Mouse (Mus musculus) kidney, adult 18-20 months (tissue): ENCODE results near the gene Bcl6b.

Experiments
- DNase-seq: peaks from one replicate; pipeline ENCODE4 v3.0.0; 2021

The Bcl6b gene

GRCm38 (mm10) chr11:70229260-70230010 lies at the start of gene Bcl6b:
Gene Bcl6b (minus strand): TSS chr11:70229798.
- no peak for DNase-seq

GRCm38 (mm10) chr11:70278961-70279360 lies 49.4 kb upstream of the Bcl6b start:
- no peak for DNase-seq

- no peak for DNase-seq
Measured at GRCm38 (mm10) chr11:70271641-70272040, 42.0 kb upstream of the Bcl6b start.

GRCm38 (mm10) chr11:70266405-70266804 lies 36.8 kb upstream of the Bcl6b start:
- no peak for DNase-seq

- no peak for DNase-seq
Measured at GRCm38 (mm10) chr11:70265819-70266218, 36.2 kb upstream of the Bcl6b start.

GRCm38 (mm10) chr11:70265252-70265651 lies 35.7 kb upstream of the Bcl6b start:
- no peak for DNase-seq

- no peak for DNase-seq
Measured at GRCm38 (mm10) chr11:70259035-70259434, 29.4 kb upstream of the Bcl6b start.

GRCm38 (mm10) chr11:70254931-70255531 lies 25.4 kb upstream of the Bcl6b start, which contains the start of gene Alox12:
Gene Alox12 (minus strand): TSS chr11:70255353.
- peak; percentile 78 for DNase-seq

- peak; percentile 17 for DNase-seq
Measured at GRCm38 (mm10) chr11:70254337-70254736, 24.7 kb upstream of the Bcl6b start.

- no peak for DNase-seq
Measured at GRCm38 (mm10) chr11:70251853-70252252, 22.3 kb upstream of the Bcl6b start.

- DNase-seq, result no peak
Measured at GRCm38 (mm10) chr11:70250150-70250549, 20.6 kb upstream of the Bcl6b start.

GRCm38 (mm10) chr11:70247136-70247845 lies 17.7 kb upstream of the Bcl6b start:
- DNase-seq, result peak; percentile 65

GRCm38 (mm10) chr11:70242591-70242990 lies 13.0 kb upstream of the Bcl6b start:
- no peak for DNase-seq

GRCm38 (mm10) chr11:70239541-70240279 lies 10.1 kb upstream of the Bcl6b start, which contains the start of the genes Gm21988 and Rnasek:
Gene Gm21988 (minus strand): TSS chr11:70239830.
Gene Rnasek (minus strand): TSS chr11:70239842.
- peak; percentile 93 for DNase-seq

GRCm38 (mm10) chr11:70238591-70239440 lies 9.2 kb upstream of the Bcl6b start:
- DNase-seq, result peak; percentile 45

GRCm38 (mm10) chr11:70237457-70238167 lies 8.0 kb upstream of the Bcl6b start, which contains the start of gene 0610010K14Rik:
Gene 0610010K14Rik (minus strand): TSS chr11:70237914.
- peak; percentile 97 for DNase-seq

GRCm38 (mm10) chr11:70236717-70237116 lies 7.1 kb upstream of the Bcl6b start:
- no peak for DNase-seq

- peak; percentile 33 for DNase-seq
Measured at GRCm38 (mm10) chr11:70235254-70235900, 5.8 kb upstream of the Bcl6b start.

GRCm38 (mm10) chr11:70234497-70234896 lies 4.9 kb upstream of the Bcl6b start:
- no peak for DNase-seq

GRCm38 (mm10) chr11:70234037-70234436 lies 4.4 kb upstream of the Bcl6b start:
- DNase-seq, result peak; percentile 16

- DNase-seq, result no peak
Measured at GRCm38 (mm10) chr11:70233016-70233415, 3.4 kb upstream of the Bcl6b start.
